Mouse (Mus musculus) thymus, adult 2 months (tissue): ENCODE data around the gene Ankmy1. TPM values are rescaled to one million over a fixed set of nuclear protein-coding genes. Genes with fewer than 3 reads are reported as not detected.

Experiments
- DNase-seq: peaks from one replicate; pipeline ENCODE4 v3.0.0; 2021
- H3K27ac ChIP-seq: fragments of 200-500 bp; 2 replicates; pipeline ENCODE4 v1.5.1; 2012; ENCODE audit warnings: low read length, control low read depth; ENCODE audit not compliant: control insufficient read depth, insufficient read depth
- H3K27me3 ChIP-seq: fragments of 200-500 bp; 2 replicates; pipeline ENCODE4 v1.6.1; 2012; ENCODE audit warnings: mild to moderate bottlenecking, low read length, moderate library complexity, mixed read lengths; ENCODE audit not compliant: control insufficient read depth, insufficient read depth
- H3K36me3 ChIP-seq: fragments of 200-500 bp; 2 replicates; pipeline ENCODE4 v1.6.1; 2012; ENCODE audit warnings: mild to moderate bottlenecking, low read length, moderate library complexity; ENCODE audit not compliant: control insufficient read depth, insufficient read depth
- H3K4me1 ChIP-seq: fragments of 200-500 bp; replicated peaks from 2 replicates; pipeline ENCODE4 v1.6.1; 2012; ENCODE audit warnings: low read length; ENCODE audit not compliant: control insufficient read depth, insufficient read depth
- H3K4me3 ChIP-seq: fragments of 200-500 bp; 2 replicates; pipeline ENCODE4 v1.5.1; 2012; ENCODE audit warnings: mild to moderate bottlenecking, low read length, control low read depth, moderate library complexity; ENCODE audit not compliant: control insufficient read depth, insufficient read depth
- CTCF ChIP-seq: fragments of 200-500 bp; IDR thresholded peaks from 2 replicates; pipeline ENCODE4 v1.5.1; 2012; ENCODE audit warnings: mild to moderate bottlenecking, control low read depth, low read length, moderate library complexity, borderline replicate concordance; ENCODE audit not compliant: control insufficient read depth, poor library complexity, insufficient read depth; ENCODE audit errors: extremely low read depth
- POLR2A ChIP-seq: fragments of 200-500 bp; IDR thresholded peaks from 2 replicates; pipeline ENCODE4 v1.6.1; 2012; ENCODE audit warnings: mild to moderate bottlenecking, low read length, control low read depth, moderate library complexity; ENCODE audit not compliant: control insufficient read depth, poor library complexity, insufficient read depth; ENCODE audit errors: extremely low read depth
- WGBS: fragments of 180-500 bp; shearing (Covaris S2); methylation state at CpG from one replicate; pipeline ENCODE4 v1.1.7; 2018; 5-methylcytosine and 5-hydroxymethylcytosine counted together
- polyA plus RNA-seq: library from polyadenylated mRNA; depleted of rRNA; stranded (reverse); fragments of >200 nt; gene quantifications from 2 replicates; pipeline ENCODE4 v1.2.3, GENCODE M21; 2012

Ankmy1 gene
- polyA plus RNA-seq, 1 experiment, result 5.5 TPM

DNA sequence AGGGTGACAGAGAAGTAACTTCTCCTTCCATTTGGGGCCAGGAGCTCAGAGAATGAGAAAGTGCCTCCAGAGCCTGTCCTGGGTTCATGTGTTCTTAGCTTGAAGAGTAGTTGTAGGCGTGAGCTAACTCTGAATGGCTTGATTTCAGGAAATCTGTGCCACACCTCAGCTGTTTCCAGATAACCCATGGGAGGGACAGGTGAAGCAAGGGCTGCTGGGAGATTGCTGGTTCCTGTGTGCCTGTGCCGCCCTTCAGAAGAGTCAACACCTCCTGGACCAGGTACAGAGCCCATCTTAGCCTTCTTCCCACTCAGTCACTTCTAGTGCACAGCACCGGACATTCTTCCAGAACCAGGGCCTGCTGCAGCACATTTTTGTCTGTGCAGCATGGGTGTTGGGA lies 35.1 kb upstream of the Ankmy1 start:
- Histone ChIP-seq H3K4me1 (peaks cover 10% of the 10 kb centered on the region), H3K4me3 (no peak overlapping the region), H3K27me3 (no peaks in the 10 kb centered on the region), H3K27ac (no peak overlapping the region), H3K36me3 (peaks cover 7% of the 10 kb centered on the region; the same call in 1 of the 2 replicates)
- TF ChIP-seq POLR2A (no peak), CTCF (no peak)
- DNase-seq, result no peak
- WGBS, result 93% methylated on average over 3 of the region's 3 CpGs

DNA sequence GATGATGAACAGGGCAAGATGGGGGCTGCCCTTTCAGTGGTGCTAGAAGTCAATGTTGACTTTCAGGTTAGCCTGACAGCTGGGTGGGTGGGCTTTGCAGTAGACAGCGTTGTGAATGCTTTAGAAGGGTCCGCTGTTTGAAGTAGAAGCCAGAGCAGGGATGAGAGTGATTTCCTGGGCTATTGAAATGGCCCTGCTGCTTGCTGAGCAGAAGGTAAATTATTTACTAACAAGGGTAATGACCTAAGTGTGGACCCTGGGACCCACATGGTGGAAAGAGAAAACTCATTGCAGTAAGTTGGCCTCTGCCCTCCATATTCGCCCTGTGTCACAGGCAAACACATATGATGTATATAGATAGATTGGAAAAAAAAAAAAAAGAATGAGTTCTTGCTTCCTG lies 33.8 kb upstream of the Ankmy1 start:
- Histone ChIP-seq H3K36me3 (peaks cover 7% of the 10 kb centered on the region; the same call in 1 of the 2 replicates), H3K27me3 (no peaks in the 10 kb centered on the region), H3K4me1 (peaks cover 10% of the 10 kb centered on the region), H3K4me3 (no peak overlapping the region), H3K27ac (no peak overlapping the region)
- no peak for DNase-seq
- TF ChIP-seq CTCF (no peak), POLR2A (no peak)
- 95% methylated on average over 3 of the region's 3 CpGs for WGBS

DNA sequence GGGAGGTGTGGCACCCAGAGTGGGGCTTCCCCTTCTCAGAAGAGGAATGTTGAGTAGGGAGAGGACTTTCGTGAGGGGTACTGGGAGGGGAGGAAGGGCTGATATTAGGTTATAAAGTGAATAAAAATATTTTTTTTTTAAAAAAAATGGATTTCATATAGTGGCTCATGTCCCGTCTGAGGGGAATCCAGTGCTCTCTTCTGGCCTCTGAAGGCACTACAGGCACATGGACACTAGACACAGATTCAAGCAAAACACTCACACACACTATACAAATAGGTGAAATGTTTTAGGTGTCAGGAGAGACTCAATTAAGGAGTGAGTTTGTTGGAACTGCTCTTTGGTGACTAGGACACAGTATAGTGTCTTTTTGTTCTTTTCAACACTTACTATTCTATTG lies 33.3 kb upstream of the Ankmy1 start:
- Histone ChIP-seq H3K4me3 (no peak overlapping the region), H3K36me3 (peaks cover 7% of the 10 kb centered on the region; the same call in 1 of the 2 replicates), H3K27me3 (no peaks in the 10 kb centered on the region), H3K4me1 (peaks cover 10% of the 10 kb centered on the region), H3K27ac (no peak overlapping the region)
- TF ChIP-seq CTCF (no peak), POLR2A (no peak)
- WGBS, result 62% methylated on average over 2 of the region's 2 CpGs
- DNase-seq, result no peak

DNA sequence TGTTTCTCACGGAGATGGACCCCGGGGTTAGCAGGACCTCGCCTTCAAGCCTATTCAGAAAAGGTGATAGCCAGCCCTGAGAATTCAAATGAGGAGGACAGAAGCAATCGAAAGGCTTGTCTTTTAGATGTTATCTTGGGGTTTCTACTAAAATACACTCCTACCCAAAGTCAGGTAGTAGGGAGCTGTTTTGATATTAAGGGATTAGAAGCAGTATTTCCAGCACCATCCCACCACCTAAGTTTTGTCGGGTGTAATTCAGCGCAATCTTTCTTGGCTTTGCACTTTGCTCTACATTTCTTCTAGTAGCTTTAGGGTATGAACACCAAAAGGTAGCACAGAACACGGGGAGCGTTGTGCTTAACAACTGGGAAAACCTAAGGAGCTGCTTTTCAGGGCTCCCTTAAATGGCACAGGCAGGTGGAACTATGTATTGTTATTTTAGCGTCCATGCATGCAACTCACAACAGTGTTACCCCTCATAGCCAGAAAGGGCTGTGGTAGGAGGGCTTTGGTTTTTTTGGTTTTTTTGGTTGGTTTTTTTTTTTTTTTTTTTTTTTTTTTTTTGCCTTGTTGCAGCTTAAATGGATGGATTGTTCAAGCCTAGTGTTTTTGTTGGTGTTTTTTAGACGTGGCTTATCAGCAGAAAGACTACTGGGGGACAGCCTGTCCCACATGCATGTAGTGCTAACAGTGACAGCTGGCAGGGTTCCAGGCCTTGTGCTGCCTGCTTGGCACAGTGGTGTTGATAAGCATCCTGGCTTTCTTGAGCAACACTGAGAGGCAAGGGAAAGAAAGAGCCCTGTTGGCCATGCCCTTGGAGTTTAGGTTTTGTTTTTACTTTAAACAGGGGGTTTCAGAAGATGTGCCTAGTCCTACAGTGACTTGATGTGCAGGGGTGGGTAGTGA lies 32.6 kb upstream of the Ankmy1 start:
- peak overlapping the region; percentile 81 for H3K4me3 ChIP-seq
- H3K4me1 ChIP-seq, result peaks cover 10% of the 10 kb centered on the region
- no peaks in the 10 kb centered on the region for H3K27me3 ChIP-seq
- 0 out of 2 replicates have a peak, but pooled peaks cover 7% of the 10 kb centered on the region for H3K36me3 ChIP-seq
- no peak overlapping the region for H3K27ac ChIP-seq
- no peak for DNase-seq
- 17% methylated on average over 10 of the region's 10 CpGs for WGBS
- TF ChIP-seq CTCF, result no peak
- TF ChIP-seq POLR2A, result no peak

DNA sequence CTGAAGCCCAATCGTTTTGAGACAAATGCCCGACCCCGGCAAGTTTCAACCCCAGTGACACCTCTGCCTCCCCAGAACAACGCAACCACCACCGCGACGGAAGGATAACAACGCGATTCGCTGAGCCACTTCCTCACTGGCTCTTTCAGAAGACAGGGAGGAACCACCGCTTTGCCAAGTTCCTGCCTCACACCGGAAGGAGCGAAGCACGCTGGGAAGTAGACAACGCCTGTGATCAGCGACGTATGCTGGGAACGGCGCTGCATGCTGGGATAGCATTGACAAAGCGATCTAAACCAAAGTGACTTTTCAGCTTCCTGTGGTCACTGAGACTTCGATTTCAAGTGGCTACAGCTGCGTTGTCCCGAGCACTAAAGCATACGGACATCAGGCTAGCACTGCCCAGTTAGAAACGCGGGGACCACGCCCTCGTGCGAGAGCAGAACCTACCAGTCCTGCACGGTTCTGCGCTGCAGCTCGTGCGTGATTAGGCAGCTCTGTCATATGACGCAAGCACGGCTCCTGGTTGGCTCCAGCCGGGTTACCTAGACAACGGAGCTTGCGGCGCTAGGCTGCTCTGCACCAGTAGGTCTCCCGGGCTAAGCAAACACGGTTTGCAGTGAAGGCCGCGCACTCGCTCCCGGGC lies 31.6 kb upstream of the Ankmy1 start, which contains the start of gene Capn10:
Gene Capn10 (plus strand): TSS at position 195 of the 646 bp plus-strand sequence.
- H3K27ac ChIP-seq, result peak within 1 kb of the TSS; percentile 84
- H3K4me1 ChIP-seq, result peaks cover 10% of the 10 kb centered on the region
- peak within 1 kb of the TSS; percentile 81 for H3K4me3 ChIP-seq
- H3K36me3 ChIP-seq, result 0 out of 2 replicates have a peak, but pooled peaks cover 2% of the 10 kb centered on the region
- peak; percentile 88 for DNase-seq
- TF ChIP-seq POLR2A, result no peak; the same call in none of the 2 replicates
- TF ChIP-seq CTCF, result no peak
- WGBS, result under 1% methylated on average over 45 of the region's 45 CpGs
- H3K27me3 ChIP-seq, result no peaks in the 10 kb centered on the region

DNA sequence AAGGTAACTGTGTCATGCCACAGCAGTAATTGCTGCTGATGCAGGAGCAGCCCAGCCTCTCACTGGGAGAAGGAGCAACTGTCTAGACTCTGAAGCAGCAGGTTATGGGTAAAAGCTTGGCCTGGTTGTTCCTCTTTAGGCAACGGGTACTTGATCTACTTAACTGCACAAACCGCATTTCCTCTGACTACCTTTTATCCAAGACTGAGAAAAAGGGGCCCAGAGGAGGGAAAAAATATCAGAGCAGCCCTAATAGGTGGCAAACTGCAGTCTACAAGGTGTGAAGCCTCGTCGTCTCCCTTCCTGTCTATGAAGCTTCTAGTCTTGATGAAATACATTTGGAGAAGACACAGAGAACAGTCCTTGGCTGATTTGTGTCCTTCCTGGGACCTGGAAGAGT lies 30.9 kb upstream of the Ankmy1 start:
- Histone ChIP-seq H3K27me3 (no peaks in the 10 kb centered on the region), H3K27ac (peak overlapping the region; percentile 84), H3K4me1 (peaks cover 10% of the 10 kb centered on the region), H3K36me3 (no peaks in the 10 kb centered on the region), H3K4me3 (peak overlapping the region; percentile 81)
- DNase-seq, result no peak
- 56% methylated on average over 4 of the region's 4 CpGs for WGBS
- no peak for TF ChIP-seq CTCF
- no peak for TF ChIP-seq POLR2A
